Mouse (Mus musculus) midbrain, embryonic 16.5 days (tissue): ENCODE results near the gene Sgcd. TPM values are rescaled to one million over a fixed set of nuclear protein-coding genes. Genes with fewer than 3 reads are reported as not detected.
"Not testable (repeated sequence)": the region's sequence is repeated elsewhere in the genome, so short reads cannot be mapped to it uniquely, and the experiment has no call there.

ENCODE experiments used
- ATAC-seq: fragments of 200-750 bp; cut with Nextera tagmentation; 2 replicates; pipeline ENCODE4 v1.8.0; 2017; ENCODE audit warnings: moderate TSS enrichment
- H3K27ac ChIP-seq: fragments of 300-500 bp; sonication (generic); 2 replicates; pipeline ENCODE4 v1.5.1; 2014; ENCODE audit warnings: mild to moderate bottlenecking, low read length, mixed read lengths
- H3K27me3 ChIP-seq: fragments of 300-500 bp; sonication (generic); 2 replicates; pipeline ENCODE4 v1.6.1; 2014; ENCODE audit warnings: low read depth, low read length, mixed read lengths; ENCODE audit not compliant: control insufficient read depth, insufficient read depth
- H3K36me3 ChIP-seq: fragments of 300-500 bp; sonication (generic); 2 replicates; pipeline ENCODE4 v1.6.1; 2014; ENCODE audit warnings: mild to moderate bottlenecking, low read length, moderate library complexity, mixed read lengths; ENCODE audit not compliant: control insufficient read depth, insufficient read depth
- H3K4me1 ChIP-seq: fragments of 300-500 bp; sonication (generic); 2 replicates; pipeline ENCODE4 v1.6.1; 2014; ENCODE audit warnings: mild to moderate bottlenecking, low read length, mixed read lengths; ENCODE audit not compliant: control insufficient read depth, insufficient read depth
- H3K4me2 ChIP-seq: fragments of 300-500 bp; sonication (generic); 2 replicates; pipeline ENCODE4 v1.6.1; 2014; ENCODE audit warnings: mild to moderate bottlenecking, low read length, mixed read lengths
- H3K4me3 ChIP-seq: fragments of 300-500 bp; sonication (generic); 2 replicates; pipeline ENCODE4 v1.5.1; 2014; ENCODE audit warnings: low read depth, mild to moderate bottlenecking, low read length, moderate library complexity, mixed read lengths
- H3K9ac ChIP-seq: fragments of 300-500 bp; sonication (generic); 2 replicates; pipeline ENCODE4 v1.6.1; 2014; ENCODE audit warnings: low read depth, low read length, mixed read lengths
- H3K9me3 ChIP-seq: fragments of 300-500 bp; sonication (generic); replicated peaks from 2 replicates; pipeline ENCODE4 v1.6.1; 2014; ENCODE audit warnings: mild to moderate bottlenecking, low read length, mixed read lengths; ENCODE audit not compliant: control insufficient read depth, poor library complexity, severe bottlenecking
- WGBS: fragments of 180-500 bp; shearing (Covaris S2); extraction: QIAGEN DNeasy Blood & Tissue Kit; methylation state at CpG from one replicate; pipeline ENCODE4 v1.1.7; 2014; 5-methylcytosine and 5-hydroxymethylcytosine counted together
- polyA plus RNA-seq: library from polyadenylated mRNA; unstranded; fragments of >200 nt; fragmentation: Nextera tagmentation; extraction: Ambion mirVana; gene quantifications from 2 replicates; pipeline ENCODE4 v1.2.1, GENCODE M21; 2015

Sgcd gene
- polyA plus RNA-seq, 1 experiment from 2014 or later: 5.6 TPM

- Histone ChIP-seq H3K27me3 (no peaks in the 10 kb centered on the region), H3K4me1 (no peaks in the 10 kb centered on the region), H3K4me2 (no peak overlapping the region), H3K9ac (no peak overlapping the region), H3K27ac (no peak overlapping the region), H3K36me3 (no peaks in the 10 kb centered on the region), H3K4me3 (no peak overlapping the region), H3K9me3 (no peaks in the 10 kb centered on the region)
- WGBS: 81% methylated on average over 4 of the region's 4 CpGs
- no peak for ATAC-seq
Measured at GRCm38 (mm10) chr11:47833283-47833682, 155.5 kb downstream of the Sgcd start.

- Histone ChIP-seq H3K4me3 (no peak overlapping the region), H3K4me1 (no peaks in the 10 kb centered on the region), H3K36me3 (no peaks in the 10 kb centered on the region), H3K9ac (no peak overlapping the region), H3K4me2 (no peak overlapping the region), H3K27ac (no peak overlapping the region), H3K9me3 (no peaks in the 10 kb centered on the region), H3K27me3 (no peaks in the 10 kb centered on the region)
- no peak for ATAC-seq
Measured at GRCm38 (mm10) chr11:47810307-47810706, 178.5 kb downstream of the Sgcd start.

- WGBS: 95% methylated on average over 6 of the region's 6 CpGs
- H3K36me3 ChIP-seq: no peaks in the 10 kb centered on the region
Measured at GRCm38 (mm10) chr11:47804101-47804715, 184.6 kb downstream of the Sgcd start.

GRCm38 (mm10) chr11:47777916-47778226 lies 210.9 kb downstream of the Sgcd start:
- Histone ChIP-seq H3K4me3 (no peak overlapping the region), H3K36me3 (no peaks in the 10 kb centered on the region), H3K27ac (no peak overlapping the region), H3K27me3 (no peaks in the 10 kb centered on the region), H3K9ac (no peak overlapping the region), H3K9me3 (no peaks in the 10 kb centered on the region), H3K4me2 (no peak overlapping the region), H3K4me1 (peaks cover 4% of the 10 kb centered on the region; the same call in 1 of the 2 replicates)
- no peak for ATAC-seq
- 35% methylated on average over 4 of the region's 4 CpGs for WGBS

More at GRCm38 (mm10) chr11:47804101-47804715, 184.6 kb downstream of the Sgcd start:
- no peaks in the 10 kb centered on the region for H3K4me1 ChIP-seq
- no peak overlapping the region for H3K9ac ChIP-seq
- H3K4me3 ChIP-seq: no peak overlapping the region
- H3K9me3 ChIP-seq: no peaks in the 10 kb centered on the region
- no peak overlapping the region for H3K27ac ChIP-seq
- H3K27me3 ChIP-seq: no peaks in the 10 kb centered on the region
- no peak overlapping the region for H3K4me2 ChIP-seq
- no peak for ATAC-seq

- no peak overlapping the region for H3K27ac ChIP-seq
- ATAC-seq: no peak
- 75% methylated on average over 4 of the region's 4 CpGs for WGBS
Measured at GRCm38 (mm10) chr11:47777226-47777915, 211.4 kb downstream of the Sgcd start.

GRCm38 (mm10) chr11:47776019-47776418 lies 212.8 kb downstream of the Sgcd start:
- no peak overlapping the region for H3K9ac ChIP-seq
- H3K4me3 ChIP-seq: no peak overlapping the region
- H3K4me1 ChIP-seq: peaks cover 4% of the 10 kb centered on the region; the same call in 1 of the 2 replicates
- no peak for ATAC-seq
- no peaks in the 10 kb centered on the region for H3K27me3 ChIP-seq
- WGBS: 18% methylated on average over 1 of the region's 1 CpGs
- no peaks in the 10 kb centered on the region for H3K36me3 ChIP-seq
- no peak overlapping the region for H3K4me2 ChIP-seq
- H3K27ac ChIP-seq: no peak overlapping the region
- H3K9me3 ChIP-seq: no peaks in the 10 kb centered on the region

More at GRCm38 (mm10) chr11:47777226-47777915, 211.4 kb downstream of the Sgcd start:
- Histone ChIP-seq H3K27me3 (no peaks in the 10 kb centered on the region), H3K4me3 (no peak overlapping the region), H3K4me1 (peaks cover 4% of the 10 kb centered on the region; the same call in 1 of the 2 replicates), H3K9ac (no peak overlapping the region), H3K9me3 (no peaks in the 10 kb centered on the region), H3K36me3 (no peaks in the 10 kb centered on the region), H3K4me2 (no peak overlapping the region)

GRCm38 (mm10) chr11:47765859-47766258 lies 222.9 kb downstream of the Sgcd start:
- WGBS: 88% methylated on average over 2 of the region's 2 CpGs
- no peak for ATAC-seq
- Histone ChIP-seq H3K27ac (no peak overlapping the region), H3K4me2 (no peak overlapping the region), H3K36me3 (no peaks in the 10 kb centered on the region), H3K4me1 (no peaks in the 10 kb centered on the region), H3K9me3 (no peaks in the 10 kb centered on the region), H3K27me3 (no peaks in the 10 kb centered on the region), H3K9ac (no peak overlapping the region), H3K4me3 (no peak overlapping the region)

GRCm38 (mm10) chr11:47763569-47763968 lies 225.2 kb downstream of the Sgcd start:
- not testable (repeated sequence) for ATAC-seq, H3K4me2 ChIP-seq, H3K4me3 ChIP-seq, H3K36me3 ChIP-seq, H3K4me1 ChIP-seq, H3K27ac ChIP-seq, H3K9me3 ChIP-seq, H3K27me3 ChIP-seq, H3K9ac ChIP-seq
- 91% methylated on average over 3 of the region's 3 CpGs for WGBS

- no peaks in the 10 kb centered on the region for H3K36me3 ChIP-seq
- H3K4me3 ChIP-seq: no peak overlapping the region
- no peak overlapping the region for H3K9ac ChIP-seq
- no peak overlapping the region for H3K27ac ChIP-seq
- H3K4me2 ChIP-seq: no peak overlapping the region
- no peaks in the 10 kb centered on the region for H3K4me1 ChIP-seq
- 91% methylated on average over 4 of the region's 4 CpGs for WGBS
- H3K9me3 ChIP-seq: no peaks in the 10 kb centered on the region
- ATAC-seq: no peak
- H3K27me3 ChIP-seq: no peaks in the 10 kb centered on the region
Measured at GRCm38 (mm10) chr11:47759015-47759414, 229.8 kb downstream of the Sgcd start.
